Mouse (Mus musculus): ENCODE results near the gene Mas1.

DNA sequence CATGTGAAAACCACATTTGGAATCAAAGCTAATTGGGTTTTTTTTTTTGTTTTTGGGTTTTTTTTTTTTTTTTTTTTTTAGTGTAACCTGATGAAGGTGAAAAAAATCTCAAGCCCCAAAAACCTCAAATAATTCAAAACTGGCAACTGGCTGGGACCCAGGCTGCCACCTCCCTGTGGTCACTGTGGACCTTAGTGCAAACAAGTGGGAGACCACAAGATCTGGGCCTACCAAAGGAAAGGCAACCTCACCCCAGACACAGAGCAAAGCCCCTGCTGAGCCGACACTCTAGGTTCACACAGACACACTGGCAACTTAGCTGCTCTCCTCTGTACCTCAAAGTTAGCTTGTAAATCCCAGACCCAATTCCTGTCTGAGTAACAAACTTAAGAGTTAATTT, 36.4 kb upstream of the Mas1 start:
- no peak for TF ChIP-seq POLR2A (IDR thresholded peaks at IDR 0.05; ENCODE audit: insufficient read depth, low read length)
- no peak for TF ChIP-seq CTCF (IDR thresholded peaks at IDR 0.05; ENCODE audit: low read depth, low read length)
